Mouse (Mus musculus) bone marrow macrophage, adult 2 months (primary cell): ENCODE measurements around the gene Trappc3.

Experiments used
- CTCF ChIP-seq: IDR thresholded peaks from 2 replicates; pipeline ENCODE4 v1.5.1; 2012; ENCODE audit warnings: low read depth, mild to moderate bottlenecking, low read length, moderate library complexity
- POLR2A ChIP-seq: IDR thresholded peaks from 2 replicates; pipeline ENCODE4 v1.6.1; 2012; ENCODE audit warnings: mild to moderate bottlenecking, low read depth, low read length, borderline replicate concordance

GRCm38 (mm10) chr4:126295937-126296336, 33.8 kb downstream of the Trappc3 start:
- TF ChIP-seq CTCF, result no peak
- TF ChIP-seq POLR2A, result no peak
